Mouse (Mus musculus): Measurements from ENCODE around the gene Bhlhe23.

Gene Bhlhe23

DNA sequence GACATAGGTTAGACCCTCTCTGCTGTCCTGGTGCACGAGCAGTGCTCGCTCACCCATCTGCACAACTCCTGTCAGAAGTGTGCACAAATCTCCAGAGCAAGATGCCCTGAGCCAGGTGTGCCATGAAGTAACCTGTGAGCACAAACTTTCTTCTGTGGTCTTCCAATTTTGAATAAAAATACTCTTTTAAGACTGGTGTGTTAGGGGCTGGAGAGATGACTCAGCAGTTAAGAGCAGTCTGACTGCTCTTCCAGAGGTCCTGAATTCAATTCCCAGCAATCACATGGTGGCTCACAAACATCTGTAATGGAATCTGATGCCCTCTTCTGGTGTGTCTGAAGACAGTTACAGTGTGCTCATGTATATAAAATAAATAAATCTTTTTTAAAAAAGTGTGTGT lies 33.4 kb downstream of the Bhlhe23 start:
- CTCF ChIA-PET = interaction anchor here in 3 of 4 experiments (0.6 to 2.7 kb wide), 12 partner anchors 16 to 303 kb away, joined by 3 to 17 read pairs (median 6); partner anchors contain the start of gene Mrgbp (in 1 of the 3)

DNA sequence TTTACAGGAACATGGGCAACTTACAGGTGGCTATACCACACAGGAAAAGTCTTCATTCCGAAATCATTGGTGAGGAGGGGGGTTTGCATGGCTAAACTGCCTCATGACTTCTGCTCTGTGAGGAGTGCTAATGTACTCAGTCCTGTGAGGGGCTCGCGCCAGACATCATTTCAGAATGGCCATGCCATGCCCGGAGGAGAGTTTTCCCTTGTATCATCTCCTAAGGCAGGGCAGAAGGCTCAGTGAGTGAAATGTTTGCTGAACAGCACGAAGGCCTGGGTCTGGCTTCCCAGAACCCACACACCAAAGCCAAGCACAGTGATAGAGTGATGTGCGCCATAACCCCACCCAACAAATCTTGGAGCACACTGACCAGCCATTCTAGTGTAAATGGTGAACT lies 33.9 kb downstream of the Bhlhe23 start:
- CTCF ChIA-PET = interaction anchor here in 1 of 4 experiments (1.4 to 2.7 kb wide), 2 partner anchors 15 to 37 kb away, joined by 6 to 13 read pairs; no protein-coding TSS in a partner anchor
- POLR2A ChIA-PET = interaction anchor here in 2 of 4 experiments (2.3 to 3.0 kb wide), 4 partner anchors 11 to 36 kb away, joined by 8 to 59 read pairs (median 27); partner anchors contain the start of genes Dido1 (in 1 of the 2) and Gid8 (in 1 of the 2)

More for the DNA sequence above, 33.4 kb downstream of the Bhlhe23 start:
- POLR2A ChIA-PET = interaction anchor here (0.5 to 3.0 kb wide), 22 partner anchors 11 to 431 kb away, joined by 3 to 59 read pairs (median 8); partner anchors contain the start of genes Dido1 (in 2 of the 4) and Gid8 (in 2 of the 4)

DNA sequence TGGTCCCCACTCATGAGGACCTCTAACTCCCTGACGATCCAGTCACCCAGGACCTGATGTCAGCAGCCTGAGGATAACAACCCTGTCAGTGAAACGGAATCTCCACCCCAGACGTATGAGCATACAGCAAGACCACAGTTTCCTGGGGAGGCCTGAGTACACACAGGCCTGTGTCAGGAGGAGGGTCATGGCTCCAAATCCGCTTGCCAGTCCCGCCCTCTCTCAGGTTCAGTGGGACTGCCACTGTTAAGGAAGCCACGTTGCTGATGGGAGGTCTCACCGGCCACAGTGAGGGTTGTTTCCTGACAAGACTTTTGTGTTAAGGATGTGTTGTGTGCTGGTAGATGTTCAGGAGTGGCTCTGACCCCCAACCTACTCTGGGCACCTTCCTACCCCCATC lies 35.3 kb downstream of the Bhlhe23 start:
- CTCF ChIA-PET = interaction anchor here in 1 of 4 experiments (2.3 to 3.3 kb wide), 2 partner anchors 11 to 63 kb away, joined by 7 to 12 read pairs; no protein-coding TSS in a partner anchor
- POLR2A ChIA-PET = interaction anchor here in 3 of 4 experiments (1.0 to 57.8 kb wide), 8 partner anchors 9 to 153 kb away, joined by 3 to 2948 read pairs (median 14); partner anchors contain the start of genes Dido1 (in 2 of the 3), Gid8 (in 2 of the 3) and Ogfr (in 1 of the 3)

DNA sequence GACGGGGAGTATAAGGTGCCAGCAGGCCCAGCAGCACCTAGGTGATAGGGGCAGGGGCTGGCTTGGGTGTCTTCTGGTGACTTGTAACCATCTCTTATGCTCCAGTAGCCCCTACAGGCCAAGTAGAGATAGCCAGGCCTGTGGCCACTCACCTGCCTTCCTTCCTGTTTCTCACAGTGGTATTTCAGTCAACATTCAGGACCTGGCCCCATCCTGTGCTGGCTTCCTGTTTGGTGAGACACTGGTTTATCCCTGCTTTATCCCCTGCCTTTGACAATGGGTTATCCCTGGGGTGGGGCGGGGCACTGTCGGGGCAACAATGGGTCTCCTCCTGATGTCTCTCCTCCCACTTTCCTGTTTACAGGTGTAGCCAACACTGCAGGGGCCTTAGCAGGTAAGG lies 36.4 kb downstream of the Bhlhe23 start:
- POLR2A ChIA-PET = interaction anchor here (0.6 to 57.8 kb wide), 18 partner anchors 8 to 152 kb away, joined by 3 to 2948 read pairs (median 7); partner anchors contain the start of genes Dido1 (in 2 of the 4), Gid8 (in 2 of the 4) and Ogfr (in 1 of the 4)
- CTCF ChIA-PET = interaction anchor here in 3 of 4 experiments (0.5 to 3.3 kb wide), 10 partner anchors 9 to 161 kb away, joined by 3 to 12 read pairs (median 4); no protein-coding TSS in a partner anchor

DNA sequence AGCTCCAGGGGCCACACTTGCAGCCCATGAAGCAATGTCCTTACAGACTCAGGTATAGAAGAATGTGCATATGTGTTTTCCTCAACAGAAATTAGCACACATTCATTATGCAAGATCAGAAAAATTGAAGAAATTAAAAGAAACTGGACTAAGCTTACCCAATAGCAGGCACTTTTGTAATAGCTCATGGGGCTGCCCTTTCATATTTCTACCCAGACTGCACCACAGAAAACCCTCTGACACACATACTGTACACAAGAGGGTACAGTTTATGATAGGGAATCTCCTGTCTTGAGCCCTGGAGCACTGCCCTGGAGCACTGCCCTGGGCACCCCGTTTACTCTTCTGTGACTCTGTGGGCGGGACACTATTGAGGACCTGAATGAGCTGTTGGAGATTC lies 38.7 kb downstream of the Bhlhe23 start:
- CTCF ChIA-PET = interaction anchor here in 1 of 4 experiments (0.8 kb wide), 1 partner anchor 32 kb away, joined by 3 read pairs; no protein-coding TSS in a partner anchor

DNA sequence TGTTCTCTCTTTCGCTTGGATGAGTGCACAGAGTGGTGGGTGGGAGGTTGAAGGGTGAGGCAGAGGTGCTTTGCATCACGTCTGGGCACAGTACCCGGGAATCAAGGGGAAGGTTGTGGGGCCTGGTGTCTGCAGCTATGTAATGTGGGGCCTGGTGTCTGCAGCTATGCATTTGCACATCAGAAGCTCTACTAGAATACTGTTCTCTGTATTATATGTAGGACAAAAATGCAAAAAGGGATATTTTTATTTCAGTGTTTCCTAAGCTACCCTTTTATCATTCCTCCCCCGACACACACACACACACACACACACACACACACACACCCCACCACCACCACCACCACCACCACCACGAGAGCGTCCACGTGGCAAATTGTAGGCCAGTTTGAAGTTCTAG lies 41.5 kb downstream of the Bhlhe23 start:
- ChIA-PET POLR2A (interaction anchor here in 3 of 4 experiments (0.5 to 57.8 kb wide), 12 partner anchors 8 to 592 kb away, joined by 3 to 2948 read pairs (median 5); partner anchors contain the start of genes Dido1 (in 3 of the 3) and Gid8 (in 3 of the 3)), CTCF (interaction anchor here in 2 of 4 experiments (0.6 to 2.1 kb wide), 4 partner anchors 9 to 168 kb away, joined by 3 to 10 read pairs (median 7); no protein-coding TSS in a partner anchor)

More for the DNA sequence above, 38.7 kb downstream of the Bhlhe23 start:
- POLR2A ChIA-PET = interaction anchor here in 3 of 4 experiments (1.0 to 57.8 kb wide), 8 partner anchors 10 to 45 kb away, joined by 4 to 2948 read pairs (median 10); partner anchors contain the start of genes Dido1 (in 2 of the 3) and Gid8 (in 2 of the 3)

DNA sequence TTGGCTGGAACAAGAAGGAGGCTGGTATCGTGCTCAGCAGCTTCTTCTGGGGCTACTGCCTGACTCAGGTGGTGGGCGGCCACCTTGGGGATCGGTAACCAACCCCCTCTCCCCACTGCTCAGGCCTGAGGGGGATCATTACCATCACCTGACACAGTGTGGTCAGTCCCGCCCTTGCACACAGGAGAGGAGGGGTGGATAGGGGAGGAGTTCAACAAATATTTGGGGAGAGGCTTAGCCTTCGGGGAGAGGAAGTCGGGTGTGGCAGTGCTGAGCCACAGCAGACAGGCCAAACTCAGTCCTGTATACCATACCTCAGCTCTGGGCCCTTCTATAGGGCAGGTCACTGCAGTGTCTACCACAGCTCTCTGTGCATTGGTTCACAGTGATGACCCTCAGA lies 44.7 kb downstream of the Bhlhe23 start:
- ChIA-PET CTCF (interaction anchor here in 2 of 4 experiments (1.0 to 2.1 kb wide), 6 partner anchors 8 to 150 kb away, joined by 3 to 9 read pairs (median 7); no protein-coding TSS in a partner anchor), POLR2A (interaction anchor here (0.6 to 57.8 kb wide), 12 partner anchors 8 to 511 kb away, joined by 3 to 2948 read pairs (median 6); partner anchors contain the start of genes Dido1 (in 2 of the 4) and Gid8 (in 2 of the 4))

DNA sequence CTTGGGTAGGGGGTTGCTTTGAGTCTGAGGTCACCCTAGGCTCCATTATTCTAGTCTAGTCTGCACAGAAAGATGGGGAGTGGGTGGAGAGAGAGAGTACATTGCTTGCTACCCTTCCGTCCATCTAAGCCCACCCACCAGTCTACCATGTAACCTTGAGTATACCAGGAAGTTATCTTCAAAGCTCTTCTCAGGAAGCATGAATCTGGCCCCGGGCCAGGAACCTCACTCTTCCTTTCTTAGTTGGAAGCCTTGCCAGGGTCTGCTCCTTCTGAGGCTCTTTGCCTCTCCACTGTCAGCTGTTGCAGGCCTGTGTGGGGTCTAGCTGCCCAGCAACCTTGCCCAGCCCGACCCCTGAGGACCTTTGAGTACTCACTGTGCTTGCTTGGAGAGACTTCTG lies 45.7 kb downstream of the Bhlhe23 start:
- ChIA-PET CTCF (interaction anchor here in 3 of 4 experiments (0.6 to 2.1 kb wide), 13 partner anchors 9 to 796 kb away, joined by 3 to 9 read pairs (median 6); partner anchors contain the start of gene Ogfr (in 1 of the 3)), POLR2A (interaction anchor here (0.6 to 57.8 kb wide), 17 partner anchors 9 to 474 kb away, joined by 3 to 2948 read pairs (median 4); partner anchors contain the start of genes Dido1 (in 2 of the 4), Gid8 (in 2 of the 4) and Rps21 (in 1 of the 4))

DNA sequence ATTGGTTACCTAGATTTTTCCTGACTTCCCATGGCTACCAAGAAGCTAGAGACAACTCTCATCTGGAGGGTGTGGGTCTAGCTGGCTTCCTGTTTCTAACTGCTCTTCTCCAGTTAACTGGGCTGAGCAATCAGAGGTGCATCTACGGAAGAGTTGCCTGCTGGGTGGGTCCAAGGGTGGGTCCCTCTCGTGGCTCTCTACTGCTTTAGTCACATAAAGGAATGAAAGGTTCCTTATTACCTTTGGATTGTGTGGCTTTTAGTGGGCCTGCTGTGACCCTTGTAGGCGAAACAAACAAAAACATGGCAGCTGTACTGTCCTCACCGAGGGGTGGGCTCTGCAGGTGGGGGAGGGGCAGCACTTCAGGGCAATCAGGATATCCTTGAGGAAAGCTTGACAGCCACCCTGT lies 49.1 kb downstream of the Bhlhe23 start:
- ChIA-PET CTCF (interaction anchor here in 3 of 4 experiments (0.9 to 3.4 kb wide), 15 partner anchors 8 to 255 kb away, joined by 3 to 21 read pairs (median 6); partner anchors contain the start of genes Dido1 (in 1 of the 3) and Gid8 (in 1 of the 3)), POLR2A (interaction anchor here (0.7 to 57.8 kb wide), 60 partner anchors 9 to 505 kb away, joined by 3 to 2948 read pairs (median 4); partner anchors contain the start of genes Dido1 (in 4 of the 4), Gid8 (in 4 of the 4), Ythdf1 (in 3 of the 4) and Rps21 (in 2 of the 4))

DNA sequence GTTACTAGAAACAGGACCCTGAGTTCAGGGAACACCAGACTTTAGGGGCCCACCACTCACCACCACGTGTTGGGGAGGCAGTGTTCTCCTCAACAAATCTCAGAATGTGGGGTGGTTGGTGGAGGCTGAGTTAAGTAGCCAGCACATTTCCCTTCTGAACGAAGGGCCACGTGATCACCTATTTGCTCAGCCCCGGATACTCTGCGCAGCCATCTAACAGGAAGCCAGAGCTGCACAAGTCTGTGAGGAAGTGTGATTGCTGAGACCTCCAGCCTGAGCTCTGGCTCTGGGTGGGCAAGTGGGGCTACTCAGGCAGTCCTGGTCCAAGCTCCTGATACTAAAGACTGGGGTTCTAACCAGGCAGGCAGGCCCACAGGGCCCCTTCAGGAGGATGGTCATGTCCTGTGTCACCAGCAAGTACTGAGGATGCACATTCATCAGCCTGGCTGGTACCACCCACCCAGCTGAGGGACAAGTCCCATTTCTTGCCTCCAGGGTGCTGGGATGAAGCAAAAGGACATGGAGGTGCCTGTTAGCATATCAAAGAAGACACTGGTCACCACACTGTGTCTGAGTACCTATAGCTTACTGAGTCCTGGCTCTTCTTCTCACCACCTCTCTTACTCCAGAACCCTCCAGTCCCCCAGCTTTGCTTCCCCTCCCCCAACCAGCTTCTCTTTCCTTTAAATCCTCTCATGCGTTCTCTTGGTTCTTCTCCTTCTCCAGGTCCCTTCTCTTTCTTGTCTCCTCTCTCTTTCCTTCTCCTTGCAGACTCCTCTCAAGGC lies 49.9 kb downstream of the Bhlhe23 start:
- POLR2A ChIA-PET = interaction anchor here (0.6 to 57.8 kb wide), 55 partner anchors 9 to 492 kb away, joined by 3 to 2948 read pairs (median 4); partner anchors contain the start of genes Dido1 (in 4 of the 4), Gid8 (in 4 of the 4), Rps21 (in 2 of the 4) and Ythdf1 (in 2 of the 4)
- CTCF ChIA-PET = interaction anchor here in 3 of 4 experiments (0.7 to 3.4 kb wide), 15 partner anchors 9 to 254 kb away, joined by 3 to 21 read pairs (median 5); partner anchors contain the start of genes Dido1 (in 1 of the 3) and Gid8 (in 1 of the 3)

DNA sequence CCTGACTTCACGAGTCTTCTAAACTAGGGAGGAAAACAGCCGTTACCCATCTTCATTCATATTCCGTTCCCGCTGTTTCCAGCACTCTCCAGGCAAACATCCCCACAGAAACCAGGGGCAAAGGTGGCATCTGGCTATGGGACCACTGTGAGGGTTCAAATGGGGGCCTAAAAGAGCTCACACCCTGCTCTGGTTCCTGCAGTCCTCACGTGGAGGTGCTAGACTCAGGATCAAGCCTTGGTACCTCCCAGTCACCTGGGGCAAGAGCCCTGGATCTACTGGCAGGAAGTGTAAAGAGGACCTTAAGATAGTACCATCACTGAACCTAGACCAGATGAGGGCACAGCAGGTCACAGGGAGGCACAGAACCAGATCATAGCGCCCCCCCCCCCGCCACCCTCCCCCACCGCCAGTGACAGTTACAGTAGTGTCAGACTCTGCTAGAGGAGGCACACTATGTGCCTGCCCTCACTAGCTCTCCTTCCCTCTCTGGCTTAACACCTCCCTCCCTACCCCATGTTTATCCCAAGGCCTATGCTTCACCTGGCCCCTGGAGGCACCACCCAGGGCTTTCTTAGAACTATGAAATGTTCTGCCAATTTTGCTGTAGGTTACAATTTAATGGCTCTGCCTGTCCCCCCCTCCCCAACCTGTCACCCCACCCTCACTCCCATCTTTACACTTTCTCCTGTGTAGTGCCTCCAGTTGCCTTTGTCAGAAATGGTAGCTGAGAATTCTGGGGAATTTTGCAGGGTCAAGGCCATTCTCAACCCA lies 50.7 kb downstream of the Bhlhe23 start:
- CTCF ChIA-PET = interaction anchor here in 3 of 4 experiments (0.6 to 3.4 kb wide), 12 partner anchors 9 to 644 kb away, joined by 3 to 21 read pairs (median 4); partner anchors contain the start of genes Dido1 (in 1 of the 3) and Gid8 (in 1 of the 3)
- POLR2A ChIA-PET = interaction anchor here (0.6 to 57.8 kb wide), 43 partner anchors 9 to 492 kb away, joined by 3 to 2948 read pairs (median 4); partner anchors contain the start of genes Dido1 (in 4 of the 4), Gid8 (in 4 of the 4), Arfgap1 (in 1 of the 4) and Bhlhe23 (in 1 of the 4)

DNA sequence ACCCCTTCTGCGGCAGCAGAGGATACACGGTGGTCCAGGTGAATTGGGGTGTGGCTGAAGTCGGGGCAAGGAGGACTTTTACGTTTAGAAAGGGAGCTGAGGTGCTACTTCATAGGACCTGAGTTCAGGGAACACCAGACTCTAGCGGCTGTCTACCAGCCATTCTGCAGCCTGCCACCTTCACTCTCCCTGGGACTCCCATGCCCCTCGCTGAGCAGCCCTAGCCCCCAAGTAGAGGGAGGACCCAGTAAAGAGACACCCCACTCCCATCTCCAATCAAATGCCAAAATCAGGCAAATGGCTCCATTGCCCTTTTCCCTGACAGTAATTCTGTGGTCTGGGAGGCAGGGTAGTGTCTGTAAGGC lies 51.3 kb downstream of the Bhlhe23 start:
- ChIA-PET CTCF (interaction anchor here in 2 of 4 experiments (0.6 to 3.4 kb wide), 2 partner anchors 47 to 644 kb away, joined by 3 to 21 read pairs; no protein-coding TSS in a partner anchor), POLR2A (interaction anchor here in 3 of 4 experiments (0.7 to 57.8 kb wide), 18 partner anchors 8 to 470 kb away, joined by 3 to 2948 read pairs (median 4); partner anchors contain the start of genes Dido1 (in 3 of the 3) and Gid8 (in 3 of the 3))

DNA sequence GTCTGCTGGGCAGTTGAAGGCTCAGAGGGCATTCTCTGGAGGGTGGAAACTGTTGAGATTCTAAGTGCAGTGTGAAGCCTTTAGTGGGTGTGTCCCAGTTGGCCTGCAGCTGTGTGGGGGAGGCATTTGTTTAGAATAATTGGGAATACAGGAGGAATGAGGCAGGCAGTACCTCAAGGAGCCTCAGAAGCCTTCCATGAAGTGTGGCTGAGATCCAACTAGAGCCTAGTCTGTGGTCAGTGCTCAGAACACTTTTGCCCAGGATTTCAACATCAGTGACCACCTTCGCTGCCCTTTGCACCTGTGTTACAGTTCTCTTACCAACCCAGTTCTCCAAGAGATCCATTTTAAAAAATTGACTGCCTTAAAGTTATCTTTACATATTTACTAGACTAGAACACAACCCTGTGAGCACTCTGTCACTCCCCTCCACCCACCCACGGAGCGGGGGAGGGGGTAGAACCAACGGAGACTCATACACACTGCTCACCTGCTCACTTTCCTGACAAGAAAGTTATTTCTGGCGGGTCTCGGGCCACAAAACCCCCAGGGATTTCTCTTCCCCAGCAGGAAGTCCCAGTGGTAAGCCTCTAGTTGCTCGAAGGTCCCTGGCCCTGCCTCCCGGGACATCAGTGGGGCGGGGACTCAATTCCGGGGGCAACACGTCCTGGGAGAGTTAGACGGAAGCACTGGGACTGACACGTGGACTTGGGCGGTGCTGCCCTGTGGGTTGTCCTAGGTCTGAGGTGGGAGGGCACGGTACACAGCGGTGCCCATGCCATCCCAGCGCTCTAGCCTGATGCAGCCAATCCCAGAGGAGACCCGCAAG lies 51.9 kb downstream of the Bhlhe23 start, which contains the start of gene Slc17a9:
Slc17a9 (plus strand) TSS at position 679 of the 829 bp plus-strand sequence.
- ChIA-PET CTCF (interaction anchor here in 1 of 4 experiments (0.6 kb wide), 1 partner anchor 645 kb away, joined by 3 read pairs; no protein-coding TSS in a partner anchor), POLR2A (interaction anchor here (0.6 to 64.3 kb wide), 21 partner anchors 8 to 469 kb away, joined by 3 to 2948 read pairs (median 4); partner anchors contain the start of genes Dido1 (in 3 of the 4), Gid8 (in 3 of the 4) and Slc17a9 (in 1 of the 4))
